Mouse (Mus musculus) bone marrow macrophage, adult 2 months (primary cell): ENCODE results near the gene Lrrk2.

Source experiments
- CTCF ChIP-seq: IDR thresholded peaks from 2 replicates; pipeline ENCODE4 v1.5.1; 2012; ENCODE audit warnings: low read depth, mild to moderate bottlenecking, low read length, moderate library complexity
- POLR2A ChIP-seq: IDR thresholded peaks from 2 replicates; pipeline ENCODE4 v1.6.1; 2012; ENCODE audit warnings: mild to moderate bottlenecking, low read depth, low read length, borderline replicate concordance

DNA sequence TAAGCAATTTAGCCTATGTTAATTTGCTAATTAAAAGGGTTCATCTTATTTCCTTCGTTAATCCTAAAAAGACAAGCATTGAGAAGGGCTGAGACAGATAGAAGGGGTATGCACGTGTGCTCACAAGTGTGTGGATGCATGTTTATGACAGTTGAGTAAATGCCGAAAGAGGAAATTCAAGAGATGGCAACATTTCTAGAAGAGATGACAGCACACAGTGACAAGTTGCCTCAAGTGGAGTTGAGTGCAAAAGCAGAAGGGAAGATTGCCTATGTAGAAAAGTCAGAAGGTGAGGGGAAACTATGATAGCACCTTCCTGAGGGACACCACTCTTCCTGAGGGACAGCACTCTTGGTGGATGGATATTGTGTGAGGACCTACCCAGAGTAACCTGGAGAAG lies 31.3 kb upstream of the Lrrk2 start:
- TF ChIP-seq POLR2A (no peak), CTCF (no peak)
